Mouse (Mus musculus) hindbrain, embryonic 14.5 days (tissue): ENCODE results near the gene D8Ertd738e. TPM values are rescaled to one million over a fixed set of nuclear protein-coding genes. Genes with fewer than 3 reads are reported as not detected.

Experiments
- ATAC-seq: fragments of 200-750 bp; cut with Nextera tagmentation; 2 replicates; pipeline ENCODE4 v1.8.0; 2017; ENCODE audit warnings: moderate number of reproducible peaks, mild to moderate bottlenecking, moderate TSS enrichment, moderate library complexity; ENCODE audit not compliant: low FRiP score
- DNase-seq: peaks from one replicate; pipeline ENCODE4 v3.0.0-alpha.2; 2015; ENCODE audit warnings: low spot score
- H3K27ac ChIP-seq: fragments of 300-500 bp; sonication (generic); 2 replicates; pipeline ENCODE4 v1.5.1; 2014; ENCODE audit warnings: mild to moderate bottlenecking, moderate library complexity
- H3K27me3 ChIP-seq: fragments of 300-500 bp; sonication (generic); 2 replicates; pipeline ENCODE4 v1.6.1; 2014; ENCODE audit warnings: mild to moderate bottlenecking, low read length, mixed read lengths; ENCODE audit not compliant: control insufficient read depth, insufficient read depth
- H3K36me3 ChIP-seq: fragments of 300-500 bp; sonication (generic); replicated peaks from 2 replicates; pipeline ENCODE4 v1.6.1; 2014; ENCODE audit not compliant: control insufficient read depth, insufficient read depth
- H3K4me1 ChIP-seq: fragments of 300-500 bp; sonication (generic); replicated peaks from 2 replicates; pipeline ENCODE4 v1.6.1; 2014; ENCODE audit warnings: antibody characterized with exemption, low read length, mixed read lengths; ENCODE audit not compliant: control insufficient read depth, insufficient read depth
- H3K4me2 ChIP-seq: fragments of 300-500 bp; sonication (generic); replicated peaks from 2 replicates; pipeline ENCODE4 v1.6.1; 2014; ENCODE audit warnings: mild to moderate bottlenecking, moderate library complexity
- H3K4me3 ChIP-seq: fragments of 300-500 bp; sonication (generic); replicated peaks from 2 replicates; pipeline ENCODE4 v1.5.1; 2014; ENCODE audit warnings: mild to moderate bottlenecking, low read length
- H3K9ac ChIP-seq: fragments of 300-500 bp; sonication (generic); 2 replicates; pipeline ENCODE4 v1.6.1; 2014
- H3K9me3 ChIP-seq: fragments of 300-500 bp; sonication (generic); 2 replicates; pipeline ENCODE4 v1.6.1; 2016; ENCODE audit warnings: low read length; ENCODE audit not compliant: control insufficient read depth
- WGBS: fragments of 180-500 bp; shearing (Covaris S2); extraction: QIAGEN DNeasy Blood & Tissue Kit; methylation state at CpG from one replicate; pipeline ENCODE4 v1.1.7; 2014; 5-methylcytosine and 5-hydroxymethylcytosine counted together
- microRNA counts: library from miRNA; unstranded; fragments of <30 nt; microRNA quantifications from one replicate; lab custom pipeline; 2016
- microRNA-seq: library from miRNA; unstranded; fragments of <30 nt; microRNA quantifications from one replicate; pipeline ENCODE4, GENCODE M21; 2016
- polyA plus RNA-seq: library from polyadenylated mRNA; unstranded; fragments of >200 nt; fragmentation: Nextera tagmentation; extraction: Ambion mirVana; gene quantifications from 2 replicates; pipeline ENCODE4 v1.2.1, GENCODE M21; 2014

D8Ertd738e gene
- polyA plus RNA-seq, 1 experiment from 2014 or later = 296 TPM

- Histone ChIP-seq H3K4me3 (no peak overlapping the region), H3K4me1 (peaks cover 31% of the 10 kb centered on the region), H3K27ac (peak overlapping the region; percentile 61; the same call in 1 of the 2 replicates), H3K4me2 (no peak overlapping the region), H3K36me3 (no peaks in the 10 kb centered on the region), H3K9ac (no peak overlapping the region), H3K27me3 (peaks cover 16% of the 10 kb centered on the region; the same call in 1 of the 2 replicates), H3K9me3 (no peaks in the 10 kb centered on the region)
- ATAC-seq = no peak
- DNase-seq = no peak
- WGBS = 64% methylated on average over 11 of the region's 11 CpGs
Observed at GRCm38 (mm10) chr8:84199348-84200125, 50.0 kb downstream of the D8Ertd738e start.

GRCm38 (mm10) chr8:84198871-84199270 is 50.6 kb downstream of the D8Ertd738e start:
- DNase-seq (no peak), ATAC-seq (no peak)
- no peak overlapping the region for H3K4me3 ChIP-seq
- H3K27ac ChIP-seq = peak overlapping the region; percentile 62
- no peak overlapping the region for H3K9ac ChIP-seq
- no peaks in the 10 kb centered on the region for H3K9me3 ChIP-seq
- peaks cover 30% of the 10 kb centered on the region for H3K4me1 ChIP-seq
- no peaks in the 10 kb centered on the region for H3K36me3 ChIP-seq
- whole genome bisulfite sequencing = 24% methylated on average over 4 of the region's 4 CpGs
- 0 out of 2 replicates have a peak overlapping the region, but pooled peaks have one; percentile 70 for H3K4me2 ChIP-seq
- H3K27me3 ChIP-seq = peaks cover 16% of the 10 kb centered on the region; the same call in 1 of the 2 replicates

- H3K36me3 ChIP-seq = no peaks in the 10 kb centered on the region
- peak overlapping the region; percentile 21 for H3K9ac ChIP-seq
- peaks cover 16% of the 10 kb centered on the region; the same call in 1 of the 2 replicates for H3K27me3 ChIP-seq
- H3K9me3 ChIP-seq = no peaks in the 10 kb centered on the region
- H3K4me3 ChIP-seq = peak overlapping the region; percentile 39
- H3K4me1 ChIP-seq = peaks cover 27% of the 10 kb centered on the region
- peak; percentile 71 for DNase-seq
- peak overlapping the region; percentile 85 for H3K27ac ChIP-seq
- peak; percentile 79 for ATAC-seq
- 3% methylated on average over 30 of the region's 30 CpGs for WGBS
- H3K4me2 ChIP-seq = peak overlapping the region; percentile 70
Observed at GRCm38 (mm10) chr8:84197922-84198774, 51.4 kb downstream of the D8Ertd738e start.

- H3K27ac ChIP-seq = peak overlapping the region; percentile 85
- WGBS = 2% methylated on average over 43 of the region's 43 CpGs
- peak overlapping the region; percentile 21 for H3K9ac ChIP-seq
- peak overlapping the region; percentile 39 for H3K4me3 ChIP-seq
- peak overlapping the region; percentile 70 for H3K4me2 ChIP-seq
- peaks cover 16% of the 10 kb centered on the region; the same call in 1 of the 2 replicates for H3K27me3 ChIP-seq
- H3K36me3 ChIP-seq = no peaks in the 10 kb centered on the region
- peak; percentile 47 for ATAC-seq
- H3K4me1 ChIP-seq = peaks cover 30% of the 10 kb centered on the region
- H3K9me3 ChIP-seq = no peaks in the 10 kb centered on the region
- peak; percentile 89 for DNase-seq
Observed at GRCm38 (mm10) chr8:84197141-84197921, 52.2 kb downstream of the D8Ertd738e start.

MicroRNA genes within 50 kb of the gene (microRNA counts, 519-probe panel; counts per million panel counts)
- microRNA mmu-miR-23a (lab: Ali Mortazavi, UCI) (4,807 counts per million, percentile 48 among the panel's probes with 10 or more counts), microRNA mmu-miR-27a (lab: Ali Mortazavi, UCI) (5,251 counts per million, percentile 63 among the panel's probes with 10 or more counts)

Small RNA genes lying within 50 kb of the gene (microRNA-seq; reads per million reads assigned to microRNA genes)
- gene Mir23a (6,090 reads per million, percentile 93 among the genes with 10 or more reads in this experiment), gene Mir24-2 (not detected), gene Mir27a (100 reads per million, percentile 52 among the genes with 10 or more reads in this experiment), gene Mir3074-2 (not detected)

Other genes with a start within 250 kb of the D8Ertd738e start
- 0.54 and 0.76 TPM in 2 replicates for gene 1700067K01Rik, start 248.2 kb downstream of the D8Ertd738e start, polyA plus RNA-seq
- 0.52 and 0.77 TPM in 2 replicates for gene 2210011C24Rik, start 237.5 kb downstream of the D8Ertd738e start, polyA plus RNA-seq
- 3.7 and 5.5 TPM in 2 replicates for gene Palm3, start 228.2 kb downstream of the D8Ertd738e start, polyA plus RNA-seq
- gene Il27ra, start 207.1 kb downstream of the D8Ertd738e start, polyA plus RNA-seq = 0.34 and 0.48 TPM in 2 replicates
- gene Rln3, start 204.7 kb downstream of the D8Ertd738e start, polyA plus RNA-seq = 1.6 and 4.7 TPM in 2 replicates
- 2.1 and 2.7 TPM in 2 replicates for gene Gm10643, start 184.6 kb downstream of the D8Ertd738e start, polyA plus RNA-seq
- 11.0 and 11.5 TPM in 2 replicates for gene Rfx1, start 182.9 kb downstream of the D8Ertd738e start, polyA plus RNA-seq
- 17.4 and 18.9 TPM in 2 replicates for gene Dcaf15, start 145.0 kb downstream of the D8Ertd738e start, polyA plus RNA-seq
- 0.48 and 0.59 TPM in 2 replicates for gene Podnl1, start 123.7 kb downstream of the D8Ertd738e start, polyA plus RNA-seq
- gene Cc2d1a, start 101.8 kb downstream of the D8Ertd738e start, polyA plus RNA-seq = 30.4 and 33.3 TPM in 2 replicates
- 1.4 TPM in 2 replicates for gene 4930432K21Rik, start 101.7 kb downstream of the D8Ertd738e start, polyA plus RNA-seq
- gene Nanos3, start 64.5 kb downstream of the D8Ertd738e start, polyA plus RNA-seq = 7.8 and 10.4 TPM in 2 replicates
- 20.0 and 20.6 TPM in 2 replicates for gene Zswim4, start 12.7 kb downstream of the D8Ertd738e start, polyA plus RNA-seq
- 38.9 and 40.2 TPM in 2 replicates for gene Mri1, start 7.6 kb upstream of the D8Ertd738e start, polyA plus RNA-seq
- 22.7 and 27.1 TPM in 2 replicates for gene Ccdc130, start 20.7 kb upstream of the D8Ertd738e start, polyA plus RNA-seq
- gene Cacna1a, start 138.7 kb upstream of the D8Ertd738e start, polyA plus RNA-seq = 14.1 and 18.5 TPM in 2 replicates